Mouse (Mus musculus) kidney, adult 2 months (tissue): ENCODE data around the gene Chad. TPM values are rescaled to one million over a fixed set of nuclear protein-coding genes. Genes with fewer than 3 reads are reported as not detected.

Experiments
- DNase-seq: peaks from one replicate; pipeline ENCODE4 v3.0.0; 2021
- H3K27ac ChIP-seq: fragments of 200-500 bp; 2 replicates; pipeline ENCODE4 v1.5.1; 2012; ENCODE audit warnings: low read depth, low read length, control low read depth, inconsistent platforms; ENCODE audit not compliant: insufficient read depth
- H3K27me3 ChIP-seq: fragments of 200-500 bp; replicated peaks from 2 replicates; pipeline ENCODE4 v1.6.1; 2012; ENCODE audit warnings: mild to moderate bottlenecking, moderate library complexity, low read length, inconsistent platforms; ENCODE audit not compliant: control insufficient read depth, insufficient read depth
- H3K36me3 ChIP-seq: fragments of 200-500 bp; 2 replicates; pipeline ENCODE4 v1.6.1; 2012; ENCODE audit warnings: mild to moderate bottlenecking, moderate library complexity, low read length, inconsistent platforms; ENCODE audit not compliant: control insufficient read depth, insufficient read depth
- H3K4me1 ChIP-seq: fragments of 200-500 bp; 2 replicates; pipeline ENCODE4 v1.6.1; 2011; ENCODE audit warnings: low read length; ENCODE audit not compliant: control insufficient read depth, insufficient read depth
- H3K4me3 ChIP-seq: fragments of 200-500 bp; 2 replicates; pipeline ENCODE4 v1.5.1; 2011; ENCODE audit warnings: mild to moderate bottlenecking, low read depth, low read length, control low read depth; ENCODE audit not compliant: insufficient read depth
- CTCF ChIP-seq: fragments of 200-500 bp; conservative IDR thresholded peaks from 2 replicates; pipeline ENCODE4 v1.5.1; 2011; ENCODE audit warnings: low read depth, mild to moderate bottlenecking, control low read depth, low read length, moderate library complexity, mixed read lengths; ENCODE audit not compliant: insufficient read depth, insufficient read length
- POLR2A ChIP-seq: fragments of 200-500 bp; IDR thresholded peaks from one replicate; pipeline ENCODE4 v1.6.1; 2011; ENCODE audit warnings: low read depth, low read length, control low read depth
- WGBS: fragments of 180-500 bp; shearing (Covaris S2); methylation state at CpG from one replicate; pipeline ENCODE4 v1.1.7; 2018; 5-methylcytosine and 5-hydroxymethylcytosine counted together
- polyA plus RNA-seq: library from polyadenylated mRNA; depleted of rRNA; stranded (reverse); fragments of >200 nt; gene quantifications from 2 replicates; pipeline ENCODE4 v1.2.3, GENCODE M21; 2012; rRNA removed

Gene Chad
- polyA plus RNA-seq, 1 experiment, result 0.22 TPM

- H3K27me3 ChIP-seq, result no peaks in the 10 kb centered on the region
- no peaks in the 10 kb centered on the region for H3K36me3 ChIP-seq
- H3K4me1 ChIP-seq, result peaks cover 14% of the 10 kb centered on the region; the same call in 1 of the 2 replicates
- WGBS, result 3% methylated on average over 52 of the region's 52 CpGs
- H3K4me3 ChIP-seq, result peak within 1 kb of the TSS; percentile 50
- no peak for TF ChIP-seq POLR2A
- TF ChIP-seq CTCF, result no peak
- peak; percentile 89 for DNase-seq
- H3K27ac ChIP-seq, result no peak within 1 kb of the TSS
Observed at GRCm38 (mm10) chr11:94601321-94602281, 36.8 kb downstream of the Chad start, which contains the start of gene Acsf2. TSS of gene Acsf2 (minus strand) at chr11:94601871.

- Histone ChIP-seq H3K27ac (no peak overlapping the region), H3K27me3 (no peaks in the 10 kb centered on the region), H3K36me3 (no peaks in the 10 kb centered on the region), H3K4me1 (peaks cover 10% of the 10 kb centered on the region; the same call in 1 of the 2 replicates), H3K4me3 (no peak overlapping the region)
- no peak for DNase-seq
- TF ChIP-seq POLR2A, result no peak
- no peak for TF ChIP-seq CTCF
- 73% methylated on average over 11 of the region's 11 CpGs for WGBS
Observed at GRCm38 (mm10) chr11:94602356-94602955, 37.6 kb downstream of the Chad start.

GRCm38 (mm10) chr11:94610744-94611740, 46.2 kb downstream of the Chad start:
- H3K27ac ChIP-seq, result 0 out of 2 replicates have a peak overlapping the region, but pooled peaks have one; percentile 30
- DNase-seq, result no peak
- H3K4me1 ChIP-seq, result peaks cover 2% of the 10 kb centered on the region; the same call in 1 of the 2 replicates
- 65% methylated on average over 4 of the region's 4 CpGs for WGBS
- TF ChIP-seq CTCF (no peak), POLR2A (no peak)
- no peaks in the 10 kb centered on the region for H3K27me3 ChIP-seq
- no peak overlapping the region for H3K4me3 ChIP-seq
- H3K36me3 ChIP-seq, result no peaks in the 10 kb centered on the region

DNA sequence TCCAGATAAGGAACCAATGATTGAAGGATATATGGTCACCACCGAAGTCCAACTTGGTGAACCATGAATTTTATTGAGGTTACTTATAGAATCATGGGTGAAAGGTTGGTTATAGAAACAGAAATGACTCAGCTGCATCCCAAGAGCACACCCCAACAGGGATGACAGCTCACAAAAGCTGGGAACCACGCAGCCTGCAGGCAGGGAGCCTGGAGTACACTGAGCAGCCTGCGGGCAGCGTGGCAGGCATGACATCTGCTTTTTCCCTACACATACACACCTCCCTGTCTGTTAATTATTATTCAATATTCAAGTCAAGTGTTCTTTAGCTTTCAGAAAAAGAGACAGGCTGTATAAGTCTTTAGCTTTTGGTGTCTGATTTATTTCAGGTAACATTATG, 49.8 kb downstream of the Chad start:
- Histone ChIP-seq H3K27ac (no peak overlapping the region), H3K4me1 (peaks cover 2% of the 10 kb centered on the region; the same call in 1 of the 2 replicates), H3K4me3 (no peak overlapping the region), H3K27me3 (no peaks in the 10 kb centered on the region), H3K36me3 (no peaks in the 10 kb centered on the region)
- TF ChIP-seq CTCF, result no peak
- no peak for TF ChIP-seq POLR2A
- WGBS, result 48% methylated on average over 4 of the region's 4 CpGs
- DNase-seq, result no peak

- no peak for DNase-seq
- 43% methylated on average over 4 of the region's 4 CpGs for WGBS
- Histone ChIP-seq H3K27me3 (no peaks in the 10 kb centered on the region), H3K4me3 (no peak overlapping the region), H3K27ac (no peak overlapping the region), H3K36me3 (no peaks in the 10 kb centered on the region), H3K4me1 (peaks cover 2% of the 10 kb centered on the region; the same call in 1 of the 2 replicates)
- TF ChIP-seq POLR2A, result no peak
- TF ChIP-seq CTCF, result no peak
Observed at GRCm38 (mm10) chr11:94615494-94615893, 50.6 kb downstream of the Chad start.

GRCm38 (mm10) chr11:94617646-94618045, 52.8 kb downstream of the Chad start:
- Histone ChIP-seq H3K4me3 (no peak overlapping the region), H3K27ac (no peak overlapping the region), H3K4me1 (peaks cover 6% of the 10 kb centered on the region; the same call in 1 of the 2 replicates), H3K36me3 (no peaks in the 10 kb centered on the region), H3K27me3 (no peaks in the 10 kb centered on the region)
- DNase-seq, result no peak
- WGBS, result 91% methylated on average over 2 of the region's 2 CpGs
- TF ChIP-seq CTCF (no peak), POLR2A (no peak)

Other genes with a start within 250 kb of the Chad start
- gene Luc7l3, start 243.1 kb upstream of the Chad start, polyA plus RNA-seq, result 6.6 and 8.5 TPM in 2 replicates
- 124 and 139 TPM in 2 replicates for gene Ankrd40, start 237.0 kb upstream of the Chad start, polyA plus RNA-seq
- gene Abcc3, start 172.1 kb upstream of the Chad start, polyA plus RNA-seq, result 43.8 and 51.7 TPM in 2 replicates
- 7.6 and 10.2 TPM in 2 replicates for gene Cacna1g, start 90.8 kb upstream of the Chad start, polyA plus RNA-seq
- gene Spata20, start 78.9 kb upstream of the Chad start, polyA plus RNA-seq, result 1.1 TPM in 2 replicates
- gene Epn3, start 65.1 kb upstream of the Chad start, polyA plus RNA-seq, result 35.6 and 36.4 TPM in 2 replicates
- 5.0 TPM in 2 replicates for gene Mycbpap, start 43.3 kb upstream of the Chad start, polyA plus RNA-seq
- 8.6 and 10.1 TPM in 2 replicates for gene Rsad1, start 15.8 kb upstream of the Chad start, polyA plus RNA-seq
- 29.6 and 36.2 TPM in 2 replicates for gene Acsf2, start 36.8 kb downstream of the Chad start, polyA plus RNA-seq
- gene Lrrc59, start 64.7 kb downstream of the Chad start, polyA plus RNA-seq, result 43.4 and 43.6 TPM in 2 replicates
- gene Mrpl27, start 88.7 kb downstream of the Chad start, polyA plus RNA-seq, result 92.0 and 121 TPM in 2 replicates
- 0.13 and 0.22 TPM in 2 replicates for gene Eme1, start 88.9 kb downstream of the Chad start, polyA plus RNA-seq
- gene Xylt2, start 112.5 kb downstream of the Chad start, polyA plus RNA-seq, result 21.3 and 26.6 TPM in 2 replicates
- gene Gm11541, start 139.5 kb downstream of the Chad start, polyA plus RNA-seq, result not detected in 2 replicates
- 0.08 and 0.16 TPM in 2 replicates for gene Cdc34b, start 176.7 kb downstream of the Chad start, polyA plus RNA-seq
- not detected in 2 replicates for gene Tmem92, start 217.7 kb downstream of the Chad start, polyA plus RNA-seq